Mouse (Mus musculus) E14TG2a.4 (cell line): ENCODE results near the gene 5430419D17Rik.

Source experiments
- CTCF ChIP-seq: conservative IDR thresholded peaks from 2 replicates; pipeline ENCODE4 v1.5.1; 2014; ENCODE audit warnings: low read length
- NANOG ChIP-seq: IDR thresholded peaks from 2 replicates; pipeline ENCODE4 v1.6.1; 2014; ENCODE audit warnings: borderline replicate concordance, low read length, mixed read lengths

GRCm38 (mm10) chr7:131303340-131303739 is 129.1 kb downstream of the 5430419D17Rik start:
- TF ChIP-seq CTCF, result no peak
- no peak for TF ChIP-seq NANOG
